Mouse (Mus musculus): ENCODE measurements around the gene Elac2. TPM values are rescaled to one million over a fixed set of nuclear protein-coding genes. Genes with fewer than 3 reads are reported as not detected.
A peak's percentile ranks its signal among the peaks of the same experiment; 100 is the strongest.

The Elac2 gene
- 10 to 100 TPM in 1 of 2 experiments, 1 to 10 TPM in 1; 9.5 to 10.4 TPM for polyA plus RNA-seq (2017; shearing (Covaris generic))

DNA sequence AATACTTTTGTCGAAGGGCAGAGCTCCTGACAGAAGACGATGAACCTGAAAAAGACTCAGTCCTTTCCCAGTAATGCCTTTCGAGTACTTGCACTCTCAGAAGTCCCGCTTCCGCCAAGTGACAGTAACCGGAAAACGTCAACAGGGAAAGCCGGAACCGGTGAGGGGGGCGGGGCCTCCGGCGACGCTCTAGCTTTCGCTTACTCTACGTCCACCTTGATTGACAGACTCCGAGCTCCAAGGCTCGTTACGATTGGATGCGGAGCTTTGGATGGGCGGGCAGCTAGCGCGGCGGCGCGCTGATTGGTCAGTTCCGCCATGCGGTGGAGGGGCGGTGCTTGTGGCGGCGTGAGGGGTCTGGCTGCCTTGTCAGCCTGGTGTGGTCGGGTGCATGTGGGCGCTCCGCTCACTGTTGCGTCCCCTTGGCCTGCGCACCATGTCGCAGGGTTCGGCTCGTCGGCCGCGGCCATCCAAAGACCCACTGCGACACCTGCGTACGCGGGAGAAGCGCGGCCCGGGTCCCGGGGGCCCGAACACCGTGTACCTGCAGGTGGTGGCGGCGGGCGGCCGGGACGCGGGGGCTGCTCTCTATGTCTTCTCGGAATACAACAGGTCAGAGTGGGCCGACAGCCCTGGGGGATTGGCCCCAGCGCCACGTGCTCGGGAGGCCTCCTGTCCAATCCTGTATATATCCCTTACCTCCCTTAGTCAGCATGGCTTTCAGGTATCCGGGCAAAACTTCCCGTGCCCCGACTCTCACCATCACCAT is at the start of gene Elac2:
Elac2 (plus strand) TSS at position 319 of the 769 bp plus-strand sequence.
- ATAC-seq = peak; percentile 99

DNA sequence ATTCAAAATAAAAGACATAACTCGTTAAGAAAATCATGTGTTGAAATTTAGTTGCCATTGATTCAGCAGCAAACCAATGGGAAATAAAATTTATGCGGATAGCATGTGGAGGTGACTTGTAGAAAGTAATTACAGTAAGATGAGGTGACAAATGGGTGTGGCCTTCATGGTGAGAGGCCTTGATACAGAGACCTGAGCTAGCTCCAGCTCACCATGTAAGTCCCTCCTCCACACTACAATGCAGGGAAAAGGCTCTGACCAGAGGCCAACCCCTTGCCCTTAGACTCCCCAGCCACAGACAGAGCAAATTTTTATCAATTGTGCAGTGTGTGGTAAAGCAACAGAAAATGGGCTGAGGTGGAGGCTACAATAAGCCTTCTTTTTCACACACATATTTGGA is 49.7 kb upstream of the Elac2 start:
- ATAC-seq = no peak

DNA sequence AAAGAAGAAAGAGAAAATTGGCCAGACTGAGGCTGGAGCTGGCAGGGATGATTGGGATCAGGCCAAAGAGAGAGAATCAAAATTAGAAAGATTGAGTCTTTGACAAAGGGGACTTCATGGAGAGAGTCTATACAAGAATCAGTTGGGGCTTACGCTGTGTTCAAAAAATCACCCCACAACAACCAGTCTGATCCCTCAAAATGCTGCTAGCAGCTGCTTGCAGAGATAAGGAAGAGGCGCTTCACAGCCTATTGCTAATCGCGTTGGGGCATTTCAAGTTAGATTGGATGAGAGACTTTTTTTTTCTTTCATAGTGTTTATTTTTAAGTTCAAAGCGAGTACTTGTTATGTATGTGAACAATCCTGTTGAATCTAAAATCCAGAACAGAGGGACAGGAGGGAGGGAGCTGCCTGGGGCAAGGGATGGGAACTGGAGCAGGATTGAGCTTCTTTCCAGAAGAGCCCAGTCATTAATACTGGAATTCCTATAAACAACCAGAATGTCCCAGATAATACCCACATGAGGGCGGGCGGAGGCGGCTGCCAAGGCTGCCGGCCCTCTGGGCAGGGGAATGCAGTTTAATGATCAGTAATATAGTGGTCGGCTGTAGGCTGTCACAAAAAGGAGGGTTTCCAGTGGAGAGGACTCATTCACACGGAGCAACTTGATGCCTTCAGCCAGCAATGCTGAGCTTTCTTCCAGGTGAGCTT is 47.6 kb upstream of the Elac2 start:
- ATAC-seq = no peak

DNA sequence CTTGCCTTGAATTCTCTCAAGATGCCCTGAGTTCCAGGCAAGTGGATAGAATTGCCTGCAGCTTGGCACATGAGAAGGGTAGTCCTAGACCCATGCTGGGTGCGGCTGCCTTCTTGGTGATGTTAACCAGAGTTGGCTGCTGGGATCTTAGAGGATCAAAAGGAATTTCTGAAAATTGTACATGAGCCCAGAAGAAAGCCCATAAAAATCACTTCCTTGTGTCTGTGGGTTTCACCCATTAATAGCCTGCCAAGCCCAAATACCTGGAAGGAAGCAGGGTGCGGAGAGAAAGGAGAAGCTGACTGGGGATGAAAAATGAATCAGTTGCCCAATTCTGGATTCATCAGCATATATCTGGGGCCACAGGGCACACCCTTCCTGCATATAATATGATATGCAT is 41.6 kb upstream of the Elac2 start:
- no peak for ATAC-seq

DNA sequence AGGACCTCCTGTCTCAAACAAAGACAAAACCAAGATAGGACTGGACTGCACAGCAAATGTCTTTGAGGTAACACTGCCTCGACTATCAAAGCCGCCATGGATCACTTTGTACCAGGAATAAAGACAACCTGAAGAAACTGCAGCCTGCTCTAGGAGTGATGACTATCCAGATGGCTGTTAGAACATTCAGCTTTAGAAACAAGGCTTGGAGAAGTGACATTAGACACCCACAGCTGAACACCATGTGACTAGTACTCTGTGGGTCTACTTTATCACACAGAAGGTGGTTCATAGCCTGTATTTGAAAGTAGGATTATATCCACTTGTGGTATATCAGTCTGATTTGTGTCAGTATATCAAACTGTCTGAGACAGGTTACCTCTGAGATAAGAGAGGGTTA is 37.6 kb upstream of the Elac2 start:
- ATAC-seq = no peak

DNA sequence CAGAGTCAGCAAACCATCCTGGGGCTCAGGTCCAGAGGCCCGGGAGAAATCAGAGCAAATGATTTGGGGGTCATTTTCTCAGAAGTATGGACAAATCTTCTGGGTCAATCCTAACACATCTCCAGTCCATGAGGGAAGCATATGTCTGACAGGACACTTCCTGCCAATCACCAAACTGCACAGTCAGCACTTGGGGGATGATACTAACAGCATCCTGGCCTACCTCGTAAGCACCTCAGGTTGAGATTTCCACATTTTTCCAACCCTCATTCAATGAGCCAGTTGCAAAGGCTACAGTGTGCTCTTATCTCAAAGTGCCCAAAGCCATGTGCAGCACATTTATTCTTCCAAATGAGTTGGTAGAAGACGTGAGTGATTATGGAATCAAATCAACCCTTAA is 29.1 kb upstream of the Elac2 start:
- no peak for ATAC-seq

DNA sequence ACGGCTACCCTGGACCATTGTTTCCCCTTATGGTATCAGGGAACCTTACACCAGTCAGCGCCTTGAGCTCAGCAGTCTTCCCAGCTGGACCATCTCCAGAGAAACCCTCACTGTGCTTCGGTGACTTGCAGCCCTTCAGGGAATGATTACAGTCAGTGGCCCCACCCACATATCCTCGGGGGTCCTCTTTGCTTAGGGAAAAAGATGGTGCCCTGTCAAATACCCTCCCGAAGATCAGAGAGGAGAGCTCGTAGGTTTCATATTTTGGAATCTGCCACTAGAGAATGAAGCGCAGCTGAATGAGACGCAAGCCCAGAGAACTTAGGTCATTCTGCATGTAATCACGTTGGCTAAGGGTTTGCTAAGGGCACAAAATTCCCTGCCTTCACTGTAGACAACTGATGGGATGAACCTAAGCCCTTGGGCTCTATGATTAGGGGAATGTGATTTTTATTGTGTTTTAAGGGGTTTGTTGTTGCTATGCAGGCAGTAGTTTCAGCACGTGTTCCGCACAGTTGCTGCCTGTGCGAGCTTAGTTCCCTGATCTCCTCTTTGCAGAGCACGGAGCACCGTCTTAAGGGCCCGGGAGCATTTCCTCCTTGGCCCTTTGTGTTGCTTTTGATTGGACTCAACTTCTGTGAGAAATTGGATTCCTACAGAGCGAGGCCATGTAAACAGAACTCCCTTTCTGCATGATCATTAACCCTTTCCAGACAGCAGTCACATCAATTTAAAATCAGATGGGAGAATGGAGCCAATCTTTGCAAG is 21.7 kb upstream of the Elac2 start:
- no peak for ATAC-seq

DNA sequence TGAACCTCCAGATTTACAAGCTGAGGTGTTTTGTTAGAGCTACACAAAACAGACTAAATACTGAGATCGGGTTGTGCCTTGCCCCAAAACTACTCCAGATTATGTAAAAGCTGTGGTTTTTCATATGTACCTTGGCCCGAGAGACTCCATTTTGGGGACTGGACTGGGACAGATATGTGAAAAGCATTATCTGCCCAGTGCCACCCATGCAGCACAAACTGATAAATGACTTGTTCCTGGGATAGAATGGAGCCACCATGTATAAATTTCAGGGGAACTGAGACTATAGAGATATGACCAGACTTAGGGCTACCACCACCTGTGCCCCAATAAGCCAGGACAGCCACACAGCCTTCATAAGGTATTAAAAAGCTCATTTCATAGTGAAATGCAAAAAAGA is 16.2 kb upstream of the Elac2 start:
- no peak for ATAC-seq

DNA sequence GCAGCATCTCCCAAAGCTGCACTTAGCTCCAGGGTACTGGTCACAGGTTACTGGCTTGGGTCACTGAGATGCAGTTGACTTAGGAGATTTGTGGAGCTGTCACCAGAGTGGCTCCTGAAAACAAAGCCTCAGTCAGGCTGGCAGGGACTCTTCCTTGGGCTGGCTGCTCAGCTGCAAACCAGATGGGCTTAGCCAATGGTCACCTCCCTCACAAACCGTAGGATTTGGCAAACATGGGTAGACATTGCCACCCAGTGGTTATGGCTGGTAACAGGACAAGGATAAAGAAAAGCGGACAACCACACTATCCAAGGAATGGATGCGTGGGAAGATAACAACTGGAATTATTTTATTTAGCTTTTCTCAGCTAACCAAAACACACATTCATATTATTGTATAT is 10.3 kb upstream of the Elac2 start:
- ATAC-seq = no peak

DNA sequence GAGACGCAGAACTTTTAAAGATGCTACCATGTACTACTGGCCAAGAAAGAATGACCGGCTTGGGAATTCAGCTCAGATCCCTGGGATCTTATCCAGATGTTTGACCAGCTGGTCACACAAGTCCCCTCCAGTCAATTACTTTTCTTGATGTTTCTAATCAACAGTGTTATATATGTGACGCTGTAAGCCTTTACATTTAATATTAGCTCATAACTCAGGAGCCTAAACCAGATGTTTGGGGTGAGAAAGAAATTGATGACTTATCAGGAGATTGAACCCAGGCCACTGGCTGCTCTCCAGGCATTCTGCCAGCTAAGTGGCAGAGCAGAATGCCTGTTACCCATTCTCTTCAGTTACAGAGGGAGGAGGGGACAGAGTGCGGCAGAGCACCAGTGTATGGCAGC is 9.9 kb upstream of the Elac2 start:
- ATAC-seq = no peak

DNA sequence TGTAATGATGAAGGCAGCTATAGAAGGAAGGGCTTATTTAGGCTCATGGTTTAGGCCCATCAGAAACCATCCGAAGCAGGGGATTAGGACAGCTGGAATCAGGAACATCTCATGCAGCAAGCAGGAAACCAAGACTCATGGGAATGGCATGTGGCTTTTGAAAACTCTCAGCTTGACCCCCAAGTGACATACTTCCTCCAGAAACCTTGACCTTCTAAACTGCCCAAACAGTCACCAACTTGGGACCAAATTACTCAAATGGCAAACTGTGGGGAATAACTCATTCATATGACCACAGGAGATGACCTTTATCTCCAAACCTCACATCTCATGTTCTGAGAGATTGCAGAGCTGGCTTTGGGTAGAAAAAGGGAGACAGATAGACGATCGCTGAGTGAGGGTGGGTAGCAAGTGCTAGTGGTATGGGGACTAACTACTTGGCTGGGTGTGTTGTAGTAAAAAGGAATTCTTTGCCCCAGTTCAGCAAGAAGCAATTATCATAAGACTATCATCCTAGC is 7.3 kb upstream of the Elac2 start:
- no peak for ATAC-seq

DNA sequence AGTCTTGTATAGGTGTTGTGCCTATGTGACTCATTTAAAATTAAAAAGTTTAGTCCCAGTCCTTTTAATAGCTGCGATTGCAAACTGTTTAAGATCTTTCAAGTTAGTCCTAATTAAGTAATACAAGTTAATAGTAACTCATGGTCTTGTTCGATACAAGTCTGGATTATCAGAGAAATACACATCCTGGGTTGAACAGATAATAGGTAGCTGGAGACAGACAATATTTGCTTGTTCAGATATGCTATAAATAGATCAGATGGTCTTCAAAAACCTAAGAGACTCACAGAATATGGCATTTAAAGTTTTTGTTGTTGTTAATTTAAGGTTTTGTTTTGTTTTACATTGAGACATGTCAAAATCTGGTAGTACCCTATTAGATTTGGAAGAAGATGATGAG is 6.4 kb upstream of the Elac2 start:
- ATAC-seq = no peak

DNA sequence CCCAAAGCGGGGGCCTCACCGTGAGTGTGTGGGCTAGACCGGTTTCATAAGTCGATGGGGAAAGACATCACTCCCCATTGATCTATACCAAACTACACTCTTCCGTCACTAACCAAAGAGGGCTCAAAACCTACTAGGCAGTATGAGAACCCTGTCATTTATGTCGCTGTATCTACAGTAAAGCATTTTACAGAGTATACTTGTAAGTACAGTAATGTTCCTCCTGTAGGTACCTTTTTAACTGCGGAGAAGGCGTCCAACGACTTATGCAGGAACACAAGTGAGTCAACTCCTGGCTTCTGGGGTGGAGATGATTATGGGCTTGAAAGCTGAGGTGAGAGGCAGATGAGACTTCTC is 629 bp downstream of the Elac2 start:
- no peak for ATAC-seq

DNA sequence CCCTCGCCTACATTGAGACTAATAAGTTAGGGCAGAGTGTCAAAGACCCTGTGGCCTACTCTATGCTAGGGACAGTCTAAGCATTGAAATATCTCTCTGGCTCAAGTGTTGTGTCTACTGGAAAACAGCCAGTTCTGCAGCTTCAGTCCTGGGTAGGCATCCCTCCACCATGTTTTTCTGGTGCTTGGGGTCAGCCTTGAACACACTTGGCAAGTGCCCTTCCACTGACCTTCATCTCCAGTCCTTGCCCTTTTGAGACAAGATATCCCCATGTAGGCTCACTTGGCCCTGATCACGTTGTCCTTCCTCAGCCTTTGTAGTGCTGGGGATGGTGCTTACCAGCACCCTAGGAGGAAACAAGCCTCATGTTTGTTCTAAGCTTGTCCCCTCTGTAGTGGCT is 9.7 kb downstream of the Elac2 start:
- ATAC-seq = no peak

DNA sequence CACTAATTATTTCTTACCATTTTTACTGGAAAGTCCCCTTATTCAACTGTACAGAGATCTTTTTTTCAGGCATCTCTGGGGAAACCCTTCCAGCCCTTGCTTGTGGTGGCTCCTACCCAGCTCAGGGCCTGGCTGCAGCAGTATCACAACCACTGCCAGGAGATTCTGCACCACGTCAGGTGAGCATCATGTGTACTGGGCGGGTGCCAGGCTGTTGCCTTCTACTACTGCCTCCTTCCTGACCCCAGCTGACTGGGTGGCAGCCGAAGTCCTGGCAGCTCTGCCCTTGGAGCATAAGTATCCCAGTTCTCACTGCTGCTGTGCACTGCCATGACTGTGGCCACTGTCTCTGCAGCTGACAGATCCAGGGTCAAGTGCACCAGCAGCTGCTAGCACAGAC is 19.6 kb downstream of the Elac2 start:
- no peak for ATAC-seq

DNA sequence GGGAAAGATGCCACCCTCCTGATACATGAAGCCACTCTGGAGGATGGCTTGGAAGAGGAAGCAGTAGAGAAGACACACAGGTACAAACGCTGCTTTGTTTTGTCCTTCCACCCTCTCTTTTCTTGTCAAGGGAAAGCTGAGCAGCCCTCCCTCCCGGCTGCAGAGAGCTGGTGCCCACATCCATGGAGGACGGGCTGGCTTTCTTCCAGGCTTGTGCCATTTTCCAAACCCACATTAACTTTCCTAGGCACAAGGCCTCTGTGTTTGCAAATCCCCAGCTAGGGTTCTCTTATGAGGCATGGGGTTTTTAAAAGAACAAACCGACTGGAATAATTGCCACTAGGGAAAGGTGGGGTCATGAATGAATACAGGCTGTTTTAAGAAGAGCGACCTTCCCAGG is 20.8 kb downstream of the Elac2 start:
- ATAC-seq = no peak

DNA sequence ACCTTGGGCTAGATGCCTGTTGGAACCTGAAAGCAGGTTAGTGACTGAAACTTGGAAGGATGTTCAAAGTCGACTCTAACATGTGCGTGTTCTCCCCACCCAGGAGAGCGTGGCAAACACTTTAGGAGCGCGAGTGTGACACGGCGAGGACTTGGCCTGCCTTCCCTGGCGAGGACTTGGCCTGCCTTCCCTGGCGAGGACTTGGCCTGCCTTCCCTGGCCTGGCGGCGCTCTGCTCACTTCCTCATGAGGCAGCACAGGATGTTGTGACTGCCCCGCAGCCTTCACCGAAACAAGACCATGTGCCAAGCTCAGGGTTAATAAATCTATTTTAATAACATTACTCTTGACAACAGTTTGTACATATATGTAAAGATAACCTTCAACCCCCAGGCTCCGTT is 22.9 kb downstream of the Elac2 start:
- ATAC-seq = no peak

DNA sequence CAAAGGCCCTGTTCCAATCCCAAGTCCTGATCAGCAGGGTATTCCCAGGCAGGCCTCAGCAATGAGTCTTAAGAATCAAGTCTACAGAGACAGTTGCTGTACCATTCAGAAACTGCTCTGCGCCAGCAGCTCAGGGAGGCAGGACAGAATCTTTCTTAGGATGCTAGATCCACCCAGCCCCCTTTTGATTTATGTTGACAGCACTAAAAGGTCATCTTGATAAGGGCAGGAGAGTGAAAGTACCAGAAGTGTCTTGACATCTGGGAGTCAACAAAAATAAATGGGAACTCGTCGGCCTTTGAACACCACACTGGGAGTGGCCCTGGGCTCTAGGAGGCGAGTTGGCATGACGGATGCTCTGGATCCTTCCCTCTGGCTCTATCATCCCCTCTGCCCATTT is 24.8 kb downstream of the Elac2 start:
- ATAC-seq = no peak

DNA sequence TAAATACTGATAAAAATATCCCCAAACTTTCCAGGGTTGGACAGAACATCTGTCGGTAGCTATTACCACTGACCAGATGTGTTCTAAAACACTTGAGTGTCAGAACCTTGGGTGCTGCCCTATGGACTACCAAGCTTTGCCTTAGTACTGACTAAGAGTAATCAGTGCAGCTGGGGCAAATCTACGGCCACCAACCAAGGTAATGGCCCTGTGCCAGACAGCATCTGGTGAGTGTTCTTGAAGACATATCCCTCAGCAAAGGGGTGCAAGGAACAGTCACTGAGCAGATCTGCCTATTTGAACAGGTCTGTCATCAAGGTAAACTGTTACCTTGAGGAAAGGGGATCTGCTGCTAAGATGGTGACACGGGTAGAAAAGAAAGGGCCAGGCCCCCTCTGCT is 26.0 kb downstream of the Elac2 start:
- no peak for ATAC-seq

DNA sequence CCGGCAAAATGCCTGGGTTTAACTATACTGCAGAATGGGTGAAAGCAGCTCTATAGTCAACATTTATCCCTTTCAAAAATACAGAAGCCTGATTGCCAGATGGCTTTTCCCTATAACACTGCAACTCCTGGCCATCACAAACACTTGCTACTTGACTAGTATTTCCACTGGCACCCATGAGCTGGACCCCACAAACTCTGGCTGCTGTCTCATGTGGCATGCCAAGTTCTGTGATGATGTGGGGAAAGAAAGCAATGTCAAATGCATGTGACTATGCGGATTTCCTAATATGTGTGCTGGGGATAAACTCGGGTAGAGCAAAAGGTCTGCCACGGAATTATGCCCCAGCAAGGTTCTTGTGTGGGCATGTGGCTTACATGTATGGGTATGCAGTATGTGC is 27.2 kb downstream of the Elac2 start:
- ATAC-seq = no peak

DNA sequence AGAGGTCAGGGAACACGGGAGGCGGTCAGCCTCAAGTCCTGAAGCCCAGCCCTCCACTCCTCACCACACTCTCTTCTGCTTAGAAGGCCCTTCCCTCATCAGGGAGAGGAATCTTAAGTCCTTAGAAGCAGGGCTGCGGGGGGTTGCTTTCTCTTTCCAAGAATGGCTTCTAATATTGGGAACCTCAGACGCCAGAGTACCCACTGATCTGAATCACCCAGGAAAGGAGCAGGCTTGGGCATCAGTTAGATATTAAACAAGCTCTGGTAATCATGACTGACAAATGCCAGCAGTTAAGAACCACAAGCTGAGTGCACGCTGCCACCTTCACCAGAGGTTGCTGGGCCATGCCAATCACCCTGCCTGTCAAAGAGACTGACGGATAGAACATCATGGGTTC is 35.1 kb downstream of the Elac2 start:
- no peak for ATAC-seq

DNA sequence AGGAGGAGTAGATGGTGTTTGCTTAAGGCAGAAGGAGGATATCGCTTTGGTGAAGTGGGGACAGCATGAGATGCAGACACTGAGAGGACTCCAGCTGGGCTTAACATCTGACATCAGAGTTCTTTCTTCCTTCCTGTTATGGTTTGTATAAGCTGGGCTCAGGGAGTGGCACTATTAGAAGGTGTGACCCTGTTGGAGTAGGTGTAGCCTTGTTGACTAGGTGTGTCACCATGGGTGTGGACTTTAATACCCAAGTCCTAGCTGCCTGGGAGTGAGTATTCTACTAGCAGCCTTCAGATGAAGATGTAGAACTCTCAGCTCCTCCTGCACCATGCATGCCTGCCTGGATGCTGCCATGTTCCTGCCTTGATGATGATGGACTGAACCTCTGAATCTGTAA is 37.9 kb downstream of the Elac2 start:
- no peak for ATAC-seq

DNA sequence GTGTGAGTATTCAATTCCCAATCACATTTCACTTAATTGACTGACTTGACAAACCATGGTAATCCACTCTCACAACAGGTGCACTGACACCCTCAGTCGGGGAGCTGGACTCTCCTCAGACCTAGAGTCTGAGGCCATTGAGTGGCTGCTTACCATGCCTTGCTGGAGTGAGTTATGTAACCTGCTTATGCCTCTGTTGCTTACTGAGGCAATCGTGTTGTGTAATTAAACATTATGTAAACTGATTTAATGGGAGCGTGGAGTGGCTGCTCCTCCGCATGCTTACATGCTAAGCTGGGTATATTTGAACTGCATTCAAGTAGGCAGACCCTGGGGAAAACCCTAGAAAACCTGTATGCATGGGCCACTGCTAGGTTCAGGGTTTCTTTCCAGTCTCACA is 41.9 kb downstream of the Elac2 start:
- no peak for ATAC-seq

DNA sequence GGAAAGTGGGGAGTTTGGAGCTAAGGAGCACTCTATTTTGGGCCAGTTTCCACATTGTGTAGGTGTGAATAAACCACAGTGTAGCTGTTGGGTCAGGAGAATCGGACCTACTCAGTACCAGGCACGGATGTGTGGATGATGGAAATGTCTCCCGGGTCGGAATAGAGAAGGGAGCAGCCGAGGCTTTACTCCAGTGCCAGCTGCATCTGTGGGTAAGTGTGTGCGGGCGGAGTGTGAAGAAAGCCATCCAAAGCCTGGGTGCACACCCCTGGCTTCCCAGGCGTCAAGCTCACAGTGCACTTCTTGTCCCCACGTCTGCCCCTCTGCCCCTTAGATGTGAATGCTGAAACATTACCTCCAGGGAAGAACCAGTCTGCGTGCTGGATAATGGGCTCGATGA is 43.9 kb downstream of the Elac2 start:
- ATAC-seq = no peak

All from activated CD4-positive, CD25-positive, alpha-beta regulatory T cell, adult 4 months (primary cell).